Mouse (Mus musculus): ENCODE measurements around the gene 1700001O22Rik. TPM values are rescaled to one million over a fixed set of nuclear protein-coding genes. Genes with fewer than 3 reads are reported as not detected.

The 1700001O22Rik gene
- polyA plus RNA-seq (2012; rRNA removed), result 1.9 and 3.2 TPM in 2 replicates

GRCm38 (mm10) chr2:30803604-30804003 is at the start of gene 1700001O22Rik:
1700001O22Rik (minus strand) TSS chr2:30803661.
- no peak for TF ChIP-seq POLR2A (IDR thresholded peaks at IDR 0.05; ENCODE audit: borderline replicate concordance, extremely low read depth, insufficient read depth, insufficient read length, poor library complexity, severe bottlenecking)
- no peak for TF ChIP-seq CTCF (IDR thresholded peaks at IDR 0.05; ENCODE audit: borderline replicate concordance, extremely low read depth, insufficient read depth, insufficient read length)
- no peak for DNase-seq (ENCODE audit: low read depth)

GRCm38 (mm10) chr2:30852771-30853313 is 49.4 kb upstream of the 1700001O22Rik start:
- no peak for TF ChIP-seq CTCF (IDR thresholded peaks at IDR 0.05; ENCODE audit: borderline replicate concordance, extremely low read depth, insufficient read depth, insufficient read length)
- TF ChIP-seq POLR2A (IDR thresholded peaks at IDR 0.05; ENCODE audit: borderline replicate concordance, extremely low read depth, insufficient read depth, insufficient read length, poor library complexity, severe bottlenecking), result no peak
- peak; percentile 26 for DNase-seq (ENCODE audit: low read depth)

GRCm38 (mm10) chr2:30850581-30850980 is 47.1 kb upstream of the 1700001O22Rik start:
- DNase-seq (ENCODE audit: low read depth), result no peak

GRCm38 (mm10) chr2:30848184-30848583 is 44.7 kb upstream of the 1700001O22Rik start:
- DNase-seq (ENCODE audit: low read depth), result no peak
- TF ChIP-seq CTCF (IDR thresholded peaks at IDR 0.05; ENCODE audit: borderline replicate concordance, extremely low read depth, insufficient read depth, insufficient read length), result no peak
- TF ChIP-seq POLR2A (IDR thresholded peaks at IDR 0.05; ENCODE audit: borderline replicate concordance, extremely low read depth, insufficient read depth, insufficient read length, poor library complexity, severe bottlenecking), result no peak

More at GRCm38 (mm10) chr2:30850581-30850980, 47.1 kb upstream of the 1700001O22Rik start:
- TF ChIP-seq POLR2A (IDR thresholded peaks at IDR 0.05; ENCODE audit: borderline replicate concordance, extremely low read depth, insufficient read depth, insufficient read length, poor library complexity, severe bottlenecking) (no peak), CTCF (IDR thresholded peaks at IDR 0.05; ENCODE audit: borderline replicate concordance, extremely low read depth, insufficient read depth, insufficient read length) (no peak)

GRCm38 (mm10) chr2:30846723-30847122 is 43.3 kb upstream of the 1700001O22Rik start:
- DNase-seq (ENCODE audit: low read depth), result no peak
- no peak for TF ChIP-seq POLR2A (IDR thresholded peaks at IDR 0.05; ENCODE audit: borderline replicate concordance, extremely low read depth, insufficient read depth, insufficient read length, poor library complexity, severe bottlenecking)
- TF ChIP-seq CTCF (IDR thresholded peaks at IDR 0.05; ENCODE audit: borderline replicate concordance, extremely low read depth, insufficient read depth, insufficient read length), result no peak

GRCm38 (mm10) chr2:30846236-30846635 is 42.8 kb upstream of the 1700001O22Rik start:
- TF ChIP-seq CTCF (IDR thresholded peaks at IDR 0.05; ENCODE audit: borderline replicate concordance, extremely low read depth, insufficient read depth, insufficient read length) (no peak), POLR2A (IDR thresholded peaks at IDR 0.05; ENCODE audit: borderline replicate concordance, extremely low read depth, insufficient read depth, insufficient read length, poor library complexity, severe bottlenecking) (no peak)
- DNase-seq (ENCODE audit: low read depth), result no peak

GRCm38 (mm10) chr2:30845152-30846070 is 42.0 kb upstream of the 1700001O22Rik start:
- peak; percentile 24 for DNase-seq (ENCODE audit: low read depth)
- no peak for TF ChIP-seq POLR2A (IDR thresholded peaks at IDR 0.05; ENCODE audit: borderline replicate concordance, extremely low read depth, insufficient read depth, insufficient read length, poor library complexity, severe bottlenecking)
- TF ChIP-seq CTCF (IDR thresholded peaks at IDR 0.05; ENCODE audit: borderline replicate concordance, extremely low read depth, insufficient read depth, insufficient read length), result no peak

GRCm38 (mm10) chr2:30842615-30843014 is 39.2 kb upstream of the 1700001O22Rik start:
- DNase-seq (ENCODE audit: low read depth), result no peak
- TF ChIP-seq POLR2A (IDR thresholded peaks at IDR 0.05; ENCODE audit: borderline replicate concordance, extremely low read depth, insufficient read depth, insufficient read length, poor library complexity, severe bottlenecking) (no peak), CTCF (IDR thresholded peaks at IDR 0.05; ENCODE audit: borderline replicate concordance, extremely low read depth, insufficient read depth, insufficient read length) (no peak)

- peak; percentile 89 for DNase-seq (ENCODE audit: low read depth)
Measured at GRCm38 (mm10) chr2:30836238-30836990, 33.0 kb upstream of the 1700001O22Rik start.

GRCm38 (mm10) chr2:30834373-30835022 is 31.0 kb upstream of the 1700001O22Rik start, which contains the start of gene Prrx2:
Prrx2 (plus strand) TSS chr2:30834972.
- no peak for TF ChIP-seq POLR2A (IDR thresholded peaks at IDR 0.05; ENCODE audit: borderline replicate concordance, extremely low read depth, insufficient read depth, insufficient read length, poor library complexity, severe bottlenecking)
- no peak for TF ChIP-seq CTCF (IDR thresholded peaks at IDR 0.05; ENCODE audit: borderline replicate concordance, extremely low read depth, insufficient read depth, insufficient read length)
- no peak for DNase-seq (ENCODE audit: low read depth)

More at GRCm38 (mm10) chr2:30836238-30836990, 33.0 kb upstream of the 1700001O22Rik start:
- TF ChIP-seq CTCF (IDR thresholded peaks at IDR 0.05; ENCODE audit: borderline replicate concordance, extremely low read depth, insufficient read depth, insufficient read length), result no peak
- no peak for TF ChIP-seq POLR2A (IDR thresholded peaks at IDR 0.05; ENCODE audit: borderline replicate concordance, extremely low read depth, insufficient read depth, insufficient read length, poor library complexity, severe bottlenecking)
